Mouse (Mus musculus) cerebellum, adult 9-10 months (tissue): ENCODE results near the gene Oosp1.

ENCODE experiments used
- DNase-seq: peaks from one replicate; pipeline ENCODE4 v3.0.0; 2022

Gene Oosp1

DNA sequence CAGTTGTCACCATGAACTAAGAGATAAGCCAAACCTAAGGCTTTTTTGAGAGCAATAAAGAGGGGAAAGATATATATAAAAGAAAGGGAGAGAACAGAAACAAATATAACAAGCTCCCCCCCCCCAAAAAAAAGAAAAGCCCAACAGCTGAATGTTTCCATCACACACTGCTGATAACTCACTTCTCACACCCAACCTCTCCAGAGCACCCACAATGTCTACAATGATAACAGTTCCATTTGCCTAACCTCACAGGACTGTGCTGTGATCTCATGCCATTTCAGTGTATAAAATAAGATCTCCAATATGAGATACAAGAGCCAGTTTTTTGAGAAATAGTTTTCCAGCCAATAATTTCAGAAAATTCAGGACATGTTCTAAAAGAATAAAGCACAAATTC lies 73.0 kb downstream of the Oosp1 start:
- DNase-seq = no peak
